Mouse (Mus musculus): ENCODE results near the gene Atg5.
A peak's percentile ranks its signal among the peaks of the same experiment; 100 is the strongest.
"Not testable (repeated sequence)": the region's sequence is repeated elsewhere in the genome, so short reads cannot be mapped to it uniquely, and the experiment has no call there.

Atg5 gene

GRCm38 (mm10) chr10:44268145-44268860 is at the start of gene Atg5:
Gene Atg5, plus strand, starts transcription at chr10:44268358.
- peak; percentile 98 for DNase-seq (ENCODE audit: low spot score)

DNA sequence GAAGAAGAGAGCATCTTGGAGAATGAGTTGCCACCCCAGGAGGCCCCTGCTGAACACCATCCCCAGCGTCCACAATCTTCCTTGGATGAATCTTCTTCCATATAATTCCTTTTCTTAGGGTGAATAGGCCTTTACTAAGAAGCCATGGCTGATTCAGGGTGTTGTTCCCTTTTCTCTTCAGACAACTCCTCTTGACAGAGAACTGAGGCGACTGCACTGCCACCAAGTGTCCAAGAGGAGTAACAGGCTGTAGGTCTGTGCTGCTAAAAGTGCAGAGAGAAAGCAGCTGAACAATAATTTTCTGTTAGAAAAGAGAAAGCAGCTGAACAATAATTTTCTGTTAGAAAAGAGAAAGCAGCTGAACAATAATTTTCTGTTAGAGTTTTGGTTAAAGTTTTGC is 49.1 kb upstream of the Atg5 start:
- not testable (repeated sequence) for DNase-seq (ENCODE audit: low spot score)

GRCm38 (mm10) chr10:44224345-44224744 is 43.8 kb upstream of the Atg5 start:
- DNase-seq (ENCODE audit: low spot score): no peak

DNA sequence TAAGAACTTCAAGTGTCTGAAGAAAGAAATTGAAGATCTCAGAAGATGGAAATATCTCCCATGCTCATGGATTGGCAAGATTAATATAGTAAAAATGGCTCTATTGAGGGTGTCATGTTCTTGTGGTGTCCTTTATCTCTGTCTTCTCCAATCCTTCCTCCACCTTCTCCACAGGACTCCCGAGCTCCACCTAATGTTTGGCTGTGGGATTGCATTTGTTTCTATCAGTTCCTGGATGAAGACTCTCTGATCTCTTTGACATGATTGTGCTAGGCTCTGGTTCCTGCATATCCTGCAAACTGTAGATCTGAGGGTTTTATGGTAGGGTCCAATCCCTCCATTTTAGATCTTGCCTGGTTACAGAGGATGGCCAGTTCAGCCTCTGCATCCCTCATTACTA is 34.8 kb upstream of the Atg5 start:
- peak; percentile 3 for DNase-seq (ENCODE audit: low spot score)

GRCm38 (mm10) chr10:44235298-44235697 is 32.9 kb upstream of the Atg5 start:
- DNase-seq (ENCODE audit: low spot score): not testable (repeated sequence)

DNA sequence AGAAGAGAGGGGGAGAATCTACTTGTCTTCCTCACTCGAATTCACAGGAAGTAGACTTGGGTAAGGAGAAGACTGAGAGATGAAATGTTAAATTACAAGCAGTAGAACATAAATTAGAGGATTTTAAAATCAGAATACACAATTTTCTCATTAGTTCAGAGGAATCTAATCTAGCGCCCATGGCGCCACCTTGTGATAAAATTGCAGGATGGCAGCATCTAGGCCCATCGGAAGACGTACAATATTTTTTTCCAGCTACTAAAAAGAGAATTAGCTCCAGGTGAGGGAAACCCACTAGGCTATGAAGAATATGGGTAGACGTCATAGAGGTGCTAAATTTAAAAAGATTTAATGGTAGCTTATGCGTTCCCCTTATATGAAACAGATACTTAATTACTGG is 11.5 kb upstream of the Atg5 start:
- DNase-seq (ENCODE audit: low spot score): no peak

DNA sequence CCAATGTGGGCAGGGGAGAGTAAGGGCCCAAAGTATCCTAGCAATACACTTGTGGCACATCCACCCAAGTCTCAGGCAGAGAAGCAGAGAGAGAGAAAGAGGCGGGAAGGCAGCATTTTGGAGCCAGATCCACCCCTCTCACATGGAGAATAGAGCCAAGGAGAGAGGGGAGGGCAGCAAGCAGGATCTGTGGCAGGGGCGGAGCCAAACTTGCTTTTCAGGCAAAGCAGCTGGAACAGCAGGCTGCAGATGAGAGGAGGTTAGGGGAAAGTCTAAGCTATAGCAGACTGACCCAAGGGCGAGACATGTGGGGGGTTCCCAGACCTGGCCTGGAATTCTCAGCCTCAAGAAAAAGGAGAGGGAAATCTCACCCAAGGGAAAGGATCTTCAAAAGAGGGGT is 2.3 kb upstream of the Atg5 start:
- DNase-seq (ENCODE audit: low spot score): no peak

GRCm38 (mm10) chr10:44266561-44266960 is 1.6 kb upstream of the Atg5 start:
- no peak for DNase-seq (ENCODE audit: low spot score)

DNA sequence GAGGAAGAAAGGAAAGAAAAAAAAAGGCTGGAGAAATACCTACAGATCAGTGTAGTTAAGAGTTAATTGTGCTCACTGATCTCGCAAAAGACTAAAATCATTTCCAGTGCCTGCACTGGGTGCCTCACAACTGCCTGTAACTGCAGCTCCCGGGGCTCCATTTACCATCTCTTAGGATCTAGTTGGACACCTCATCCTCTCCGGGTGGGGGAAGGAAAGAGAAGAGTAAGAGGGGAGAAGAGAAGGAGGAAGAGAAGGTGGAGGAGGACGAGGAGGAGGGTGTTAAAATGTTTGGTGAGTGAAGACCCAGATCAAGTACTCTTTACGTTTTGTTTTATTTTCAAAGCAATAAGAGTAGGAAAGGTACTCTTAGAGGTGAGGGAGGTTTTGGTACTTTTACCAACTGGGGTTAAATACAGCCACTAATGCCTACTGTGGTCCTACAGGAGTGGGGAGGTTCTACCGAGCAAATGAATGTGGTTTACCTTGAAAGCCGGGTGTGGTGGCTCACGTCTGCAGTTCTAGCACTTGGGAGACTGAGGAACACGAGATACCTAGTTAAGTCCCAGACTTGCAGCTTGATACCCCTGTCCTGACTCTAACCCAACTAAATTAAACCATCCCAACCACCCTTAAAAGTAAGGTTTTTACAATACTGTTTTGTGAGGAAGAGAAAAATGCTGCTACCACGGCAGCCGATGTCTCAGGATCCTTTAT is 574 bp upstream of the Atg5 start:
- DNase-seq (ENCODE audit: low spot score): no peak

DNA sequence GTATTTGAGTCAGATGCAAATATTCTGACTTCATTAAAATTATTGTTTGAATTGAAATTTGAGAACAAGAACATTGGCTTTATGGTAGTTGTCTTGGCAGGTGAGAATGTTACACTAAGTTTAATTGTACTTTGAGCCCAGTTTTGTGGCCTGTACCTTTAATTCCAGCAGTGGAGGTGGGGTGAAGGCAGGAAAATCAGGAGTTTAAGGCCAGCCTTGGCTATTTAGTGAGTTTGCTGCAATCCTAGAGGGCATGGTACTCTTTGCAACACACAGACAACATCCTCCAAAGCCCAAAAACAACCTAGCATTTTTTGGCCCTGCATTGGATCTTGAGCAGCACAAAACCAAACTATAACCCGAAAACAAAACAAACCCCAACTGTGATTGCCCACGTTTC is 1.1 kb downstream of the Atg5 start:
- no peak for DNase-seq (ENCODE audit: low spot score)

DNA sequence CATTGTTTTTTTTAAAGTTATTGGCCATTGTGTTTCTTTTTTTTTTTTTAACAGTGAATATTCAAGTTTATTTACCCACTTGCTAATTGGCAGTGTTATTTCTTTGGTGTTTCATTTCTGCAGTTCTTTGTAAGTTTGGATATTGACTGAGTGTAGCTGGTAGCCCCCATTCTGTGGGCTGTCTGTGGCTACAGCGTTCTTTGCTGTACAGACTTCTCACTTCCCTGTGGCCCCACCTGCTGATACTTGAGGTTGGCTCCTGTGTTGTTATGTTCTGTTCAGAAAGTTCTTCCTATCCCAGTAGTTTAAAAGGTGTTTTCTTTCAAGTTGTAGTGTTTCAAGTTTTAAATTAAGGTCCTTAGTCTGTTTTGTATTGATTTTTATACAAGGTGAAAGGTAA is 14.2 kb downstream of the Atg5 start:
- no peak for DNase-seq (ENCODE audit: low spot score)

DNA sequence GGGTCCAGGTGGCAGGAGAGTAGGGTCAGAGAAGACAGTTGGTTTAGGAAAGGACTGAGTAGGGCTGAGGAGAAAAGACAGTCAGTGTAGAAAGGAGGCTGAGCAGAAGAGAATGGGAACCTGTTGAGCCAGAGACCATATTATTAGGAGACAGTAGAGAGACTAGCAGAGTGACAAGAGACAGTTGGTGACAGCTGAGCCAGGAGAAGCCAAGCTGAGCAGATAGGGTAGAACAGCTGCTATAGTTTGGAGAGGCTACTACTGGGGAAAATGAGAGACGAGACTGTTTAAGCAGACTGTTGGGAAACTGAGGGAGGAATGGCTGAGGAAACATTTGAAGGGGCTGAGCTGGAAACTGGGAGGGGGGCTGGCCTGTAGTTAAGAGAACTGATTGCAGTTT is 16.9 kb downstream of the Atg5 start:
- no peak for DNase-seq (ENCODE audit: low spot score)

DNA sequence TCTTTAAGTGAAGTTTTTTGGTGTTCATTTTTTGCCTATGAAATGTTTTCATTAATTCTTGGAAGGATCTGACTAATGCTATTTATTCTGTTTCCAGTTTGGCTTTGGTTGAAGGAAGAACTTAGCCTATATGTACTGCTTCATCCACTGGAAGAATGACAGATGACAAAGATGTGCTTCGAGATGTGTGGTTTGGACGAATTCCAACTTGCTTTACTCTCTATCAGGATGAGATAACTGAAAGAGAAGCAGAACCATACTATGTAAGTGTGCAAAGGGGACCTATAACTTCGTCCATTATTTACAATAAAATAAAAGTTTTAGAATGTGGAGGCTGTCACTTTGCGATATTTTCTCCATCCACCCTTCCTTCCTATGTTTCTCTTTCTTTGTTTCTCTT is 17.8 kb downstream of the Atg5 start:
- no peak for DNase-seq (ENCODE audit: low spot score)

DNA sequence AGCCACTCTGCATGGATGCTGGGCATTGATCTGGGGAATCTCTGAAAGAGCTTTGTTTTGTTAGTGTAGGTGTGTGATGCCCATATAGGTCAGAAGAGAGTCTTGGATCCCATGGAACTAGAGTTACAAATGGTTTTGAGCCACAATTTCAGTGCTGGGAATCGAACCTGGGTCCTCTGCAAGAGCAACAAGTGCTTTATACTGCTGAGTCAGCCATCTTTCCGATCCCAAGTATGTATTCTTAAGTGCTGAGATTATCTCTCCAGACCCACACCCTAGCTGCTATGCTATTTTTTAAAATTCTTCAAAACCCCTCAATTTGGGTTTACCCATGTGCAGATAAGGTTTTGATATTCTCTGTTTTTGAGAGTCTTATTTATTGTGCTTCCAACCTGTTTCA is 22.7 kb downstream of the Atg5 start:
- DNase-seq (ENCODE audit: low spot score): no peak

GRCm38 (mm10) chr10:44292205-44292604 is 24.0 kb downstream of the Atg5 start:
- DNase-seq (ENCODE audit: low spot score): no peak

GRCm38 (mm10) chr10:44299165-44299564 is 31.0 kb downstream of the Atg5 start:
- DNase-seq (ENCODE audit: low spot score): no peak

DNA sequence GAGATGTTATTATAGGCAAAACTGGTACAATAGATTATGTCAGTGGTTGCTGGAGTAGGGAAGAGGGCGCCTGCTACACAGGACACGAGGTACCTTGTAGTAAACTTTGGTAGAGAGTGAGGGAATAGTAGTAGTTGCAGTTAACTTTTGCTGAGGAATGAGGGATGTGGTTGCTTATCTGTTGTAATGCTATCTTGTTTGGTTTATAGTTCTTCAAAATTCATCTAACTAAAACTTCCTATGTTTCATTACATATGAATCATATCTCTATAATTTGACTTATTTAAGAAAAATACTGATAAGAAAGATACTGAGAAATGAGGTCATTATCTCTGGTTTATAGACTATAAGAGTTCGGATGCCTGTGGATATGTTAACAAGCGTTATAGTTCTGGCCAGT is 31.9 kb downstream of the Atg5 start:
- no peak for DNase-seq (ENCODE audit: low spot score)

DNA sequence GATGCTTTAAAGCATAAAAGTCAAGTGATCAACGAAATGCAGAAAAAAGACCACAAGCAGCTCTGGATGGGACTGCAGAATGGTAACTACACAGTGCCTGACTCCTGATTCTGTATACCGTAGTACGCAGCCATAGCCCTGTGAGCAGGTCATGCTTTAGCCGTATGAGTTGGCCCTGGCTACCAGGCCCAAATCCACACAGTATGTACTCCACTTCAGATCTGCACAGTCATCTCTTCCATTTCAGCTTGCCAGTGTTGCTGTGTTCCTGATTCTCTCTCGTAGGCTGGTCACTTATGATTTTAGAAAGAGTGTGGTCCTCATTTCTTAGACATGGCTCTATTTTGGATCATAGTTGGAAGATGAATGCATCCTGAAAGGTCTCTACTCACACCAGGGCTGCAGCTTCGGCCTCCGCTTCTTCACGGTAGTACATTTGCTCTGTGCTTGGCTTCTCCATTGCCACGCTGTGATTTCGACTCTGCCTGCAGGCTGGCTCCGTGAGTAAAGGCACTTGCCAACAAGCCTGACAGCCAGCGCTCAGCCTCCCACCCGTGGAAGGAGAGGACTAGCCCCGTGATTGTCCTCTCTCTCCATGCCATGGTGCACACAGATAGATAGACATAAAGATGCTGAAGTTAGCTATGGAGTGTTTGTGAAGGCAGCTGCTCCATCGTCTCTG is 35.6 kb downstream of the Atg5 start:
- DNase-seq (ENCODE audit: low spot score): no peak

GRCm38 (mm10) chr10:44304330-44304717 is 36.2 kb downstream of the Atg5 start:
- no peak for DNase-seq (ENCODE audit: low spot score)

GRCm38 (mm10) chr10:44304845-44305244 is 36.7 kb downstream of the Atg5 start:
- DNase-seq (ENCODE audit: low spot score): no peak

- DNase-seq (ENCODE audit: low spot score): no peak
These were observed 38.1 kb downstream of the Atg5 start for GRCm38 (mm10) chr10:44306308-44306707.

- DNase-seq (ENCODE audit: low spot score): no peak
These were observed 40.1 kb downstream of the Atg5 start for GRCm38 (mm10) chr10:44308280-44308679.

GRCm38 (mm10) chr10:44309250-44309649 is 41.1 kb downstream of the Atg5 start:
- DNase-seq (ENCODE audit: low spot score): no peak

Measured in yolk sac, embryonic 10.5 days (tissue).